Mouse (Mus musculus) embryonic facial prominence, embryonic 11.5 days (tissue): ENCODE results near the gene Capn12. TPM values are rescaled to one million over a fixed set of nuclear protein-coding genes. Genes with fewer than 3 reads are reported as not detected.
"Not testable (repeated sequence)": the region's sequence is repeated elsewhere in the genome, so short reads cannot be mapped to it uniquely, and the experiment has no call there.

ENCODE experiments used
- ATAC-seq: fragments of 200-750 bp; cut with Nextera tagmentation; replicated peaks from 2 replicates; pipeline ENCODE4 v1.8.0; 2017; ENCODE audit warnings: low read depth; ENCODE audit not compliant: insufficient number of reproducible peaks, low FRiP score, low TSS enrichment
- DNase-seq: peaks from one replicate; pipeline ENCODE4 v3.0.0-alpha.2; 2015; ENCODE audit warnings: low spot score
- H3K27ac ChIP-seq: fragments of 300-500 bp; sonication (generic); replicated peaks from 2 replicates; pipeline ENCODE4 v1.5.1; 2014; ENCODE audit warnings: mild to moderate bottlenecking, low read depth, low read length, control low read depth
- H3K27me3 ChIP-seq: fragments of 300-500 bp; sonication (generic); 2 replicates; pipeline ENCODE4 v1.6.1; 2014; ENCODE audit warnings: mild to moderate bottlenecking, low read length, moderate library complexity, mixed read lengths; ENCODE audit not compliant: control insufficient read depth, insufficient read depth
- H3K36me3 ChIP-seq: fragments of 300-500 bp; sonication (generic); replicated peaks from 2 replicates; pipeline ENCODE4 v1.6.1; 2014; ENCODE audit warnings: low read depth, mild to moderate bottlenecking, low read length, moderate library complexity, mixed read lengths; ENCODE audit not compliant: control insufficient read depth, insufficient read depth
- H3K4me1 ChIP-seq: fragments of 300-500 bp; sonication (generic); 2 replicates; pipeline ENCODE4 v1.6.1; 2014; ENCODE audit warnings: low read length, mixed read lengths; ENCODE audit not compliant: control insufficient read depth, insufficient read depth
- H3K4me2 ChIP-seq: fragments of 300-500 bp; sonication (generic); 2 replicates; pipeline ENCODE4 v1.6.1; 2014; ENCODE audit warnings: low read depth, mild to moderate bottlenecking, control low read depth, low read length, moderate library complexity
- H3K4me3 ChIP-seq: fragments of 300-500 bp; sonication (generic); 2 replicates; pipeline ENCODE4 v1.5.1; 2014; ENCODE audit warnings: low read depth, low read length, control low read depth
- H3K9ac ChIP-seq: fragments of 300-500 bp; sonication (generic); replicated peaks from 2 replicates; pipeline ENCODE4 v1.6.1; 2014; ENCODE audit warnings: mild to moderate bottlenecking, control low read depth, low read length
- H3K9me3 ChIP-seq: fragments of 300-500 bp; sonication (generic); replicated peaks from 2 replicates; pipeline ENCODE4 v1.6.1; 2016; ENCODE audit warnings: mild to moderate bottlenecking, low read length, inconsistent platforms, mixed read lengths; ENCODE audit not compliant: control insufficient read depth
- WGBS: fragments of 180-500 bp; shearing (Covaris S2); extraction: QIAGEN DNeasy Blood & Tissue Kit; methylation state at CpG from one replicate; pipeline ENCODE4 v1.1.7; 2014; 5-methylcytosine and 5-hydroxymethylcytosine counted together
- polyA plus RNA-seq: library from polyadenylated mRNA; unstranded; fragments of >200 nt; fragmentation: Nextera tagmentation; extraction: Ambion mirVana; gene quantifications from 2 replicates; pipeline ENCODE4 v1.2.1, GENCODE M21; 2014

Capn12 gene
- polyA plus RNA-seq, 1 experiment from 2014 or later, result 0.29 TPM

- not testable (repeated sequence) for H3K4me3 ChIP-seq, H3K4me1 ChIP-seq, H3K9me3 ChIP-seq, H3K36me3 ChIP-seq, ATAC-seq, H3K27ac ChIP-seq, H3K4me2 ChIP-seq, H3K9ac ChIP-seq, H3K27me3 ChIP-seq
- 28% methylated on average over 23 of the region's 23 CpGs for WGBS
- DNase-seq, result peak; percentile 77
These were observed 13.5 kb upstream of the Capn12 start for GRCm38 (mm10) chr7:28867508-28868340.

GRCm38 (mm10) chr7:28870901-28871664 lies 10.1 kb upstream of the Capn12 start:
- Histone ChIP-seq H3K4me2 (no peak overlapping the region), H3K4me3 (no peak overlapping the region), H3K4me1 (no peaks in the 10 kb centered on the region), H3K9ac (no peak overlapping the region), H3K27me3 (no peaks in the 10 kb centered on the region), H3K36me3 (no peaks in the 10 kb centered on the region), H3K27ac (no peak overlapping the region), H3K9me3 (no peaks in the 10 kb centered on the region)
- ATAC-seq, result no peak
- DNase-seq, result no peak
- WGBS, result 89% methylated on average over 24 of the region's 24 CpGs

DNA sequence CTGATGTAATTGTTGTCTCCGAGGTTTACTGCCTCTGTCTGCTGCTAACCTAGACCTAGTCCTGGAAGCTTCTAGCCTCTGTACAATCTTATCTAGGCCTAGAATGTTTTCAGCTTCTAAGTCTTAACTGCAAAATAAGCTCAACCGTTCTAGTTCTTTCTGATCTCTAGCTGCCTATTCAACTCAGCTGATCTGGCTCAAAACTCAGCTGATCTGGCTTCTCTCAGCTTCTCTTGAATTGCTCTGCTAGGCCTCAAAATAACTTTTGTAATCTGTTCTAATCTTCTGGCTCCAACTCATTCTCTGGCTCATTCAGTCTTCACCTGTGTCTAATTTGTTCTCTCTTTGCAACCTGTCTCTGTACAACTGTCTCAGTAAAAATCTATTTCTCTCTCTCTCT lies 6.7 kb upstream of the Capn12 start:
- H3K27ac ChIP-seq, result no peak overlapping the region; the same call in 1 of the 2 replicates
- no peak for DNase-seq

DNA sequence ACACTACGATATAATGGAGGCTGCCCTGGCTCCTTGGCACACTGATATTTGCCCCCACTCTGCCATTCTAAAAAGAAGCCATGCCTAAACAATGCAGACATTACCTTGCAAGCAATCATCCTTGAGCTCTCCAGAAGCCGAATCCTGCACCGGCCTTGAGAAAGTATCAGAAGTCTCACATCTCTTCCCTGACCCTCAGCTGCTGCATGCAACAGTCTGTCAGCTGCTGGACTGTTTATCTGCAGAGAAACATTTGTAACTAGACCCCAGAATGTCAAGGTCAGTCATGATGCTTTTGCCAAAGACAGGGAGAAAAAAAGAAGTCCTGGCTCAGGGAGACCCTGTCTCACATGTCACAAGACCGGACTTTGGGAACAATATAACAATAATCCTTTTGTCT lies 5.1 kb upstream of the Capn12 start:
- no peaks in the 10 kb centered on the region for H3K27me3 ChIP-seq
- 63% methylated on average over 4 of the region's 4 CpGs for WGBS
- no peak overlapping the region for H3K4me2 ChIP-seq
- no peaks in the 10 kb centered on the region for H3K36me3 ChIP-seq
- no peaks in the 10 kb centered on the region for H3K4me1 ChIP-seq
- ATAC-seq (no peak), DNase-seq (no peak)
- H3K9me3 ChIP-seq, result no peaks in the 10 kb centered on the region
- H3K4me3 ChIP-seq, result no peak overlapping the region
- H3K9ac ChIP-seq, result no peak overlapping the region
- H3K27ac ChIP-seq, result no peak overlapping the region

More for the DNA sequence above, 6.7 kb upstream of the Capn12 start:
- no peaks in the 10 kb centered on the region for H3K27me3 ChIP-seq
- no peak overlapping the region for H3K4me2 ChIP-seq
- 53% methylated on average over 2 of the region's 2 CpGs for WGBS
- H3K36me3 ChIP-seq, result no peaks in the 10 kb centered on the region
- no peak for ATAC-seq
- no peak overlapping the region for H3K4me3 ChIP-seq
- H3K9ac ChIP-seq, result no peak overlapping the region
- H3K4me1 ChIP-seq, result no peaks in the 10 kb centered on the region
- H3K9me3 ChIP-seq, result no peaks in the 10 kb centered on the region

DNA sequence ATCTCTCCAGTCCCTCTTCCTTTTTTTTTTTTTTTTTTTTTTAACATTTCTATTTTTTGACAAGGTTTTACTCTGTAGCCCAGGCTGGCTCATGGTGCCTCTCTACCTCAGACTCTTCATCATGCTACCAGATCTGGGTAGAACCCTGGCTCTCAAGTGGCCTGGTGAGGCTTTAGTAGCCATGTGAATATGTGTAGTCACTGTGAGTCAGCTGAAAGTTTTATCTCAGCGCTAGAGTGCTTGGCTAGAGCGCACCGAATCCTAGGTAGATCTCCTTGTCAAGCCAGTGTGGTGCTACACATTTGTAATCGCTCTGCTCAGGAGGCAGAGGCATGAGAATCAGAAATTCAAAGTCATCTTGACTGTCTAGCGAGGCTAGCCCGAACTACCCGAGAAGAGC lies 4.1 kb upstream of the Capn12 start:
- 90% methylated on average over 7 of the region's 7 CpGs for WGBS
- Histone ChIP-seq H3K36me3 (no peaks in the 10 kb centered on the region), H3K4me1 (no peaks in the 10 kb centered on the region), H3K9me3 (no peaks in the 10 kb centered on the region), H3K9ac (no peak overlapping the region), H3K27me3 (no peaks in the 10 kb centered on the region), H3K27ac (no peak overlapping the region), H3K4me3 (no peak overlapping the region), H3K4me2 (no peak overlapping the region)
- ATAC-seq (no peak), DNase-seq (no peak)

GRCm38 (mm10) chr7:28877856-28878255 lies 3.4 kb upstream of the Capn12 start:
- 81% methylated on average over 4 of the region's 4 CpGs for WGBS
- Histone ChIP-seq H3K4me3 (no peak overlapping the region), H3K4me2 (no peak overlapping the region), H3K36me3 (no peaks in the 10 kb centered on the region), H3K27ac (no peak overlapping the region), H3K27me3 (no peaks in the 10 kb centered on the region), H3K9ac (no peak overlapping the region), H3K4me1 (no peaks in the 10 kb centered on the region), H3K9me3 (no peaks in the 10 kb centered on the region)
- DNase-seq (no peak), ATAC-seq (no peak)

- Histone ChIP-seq H3K4me1 (no peaks in the 10 kb centered on the region), H3K27me3 (no peaks in the 10 kb centered on the region)
- 79% methylated on average over 7 of the region's 7 CpGs for WGBS
These were observed 1.6 kb upstream of the Capn12 start for GRCm38 (mm10) chr7:28879606-28880005.

DNA sequence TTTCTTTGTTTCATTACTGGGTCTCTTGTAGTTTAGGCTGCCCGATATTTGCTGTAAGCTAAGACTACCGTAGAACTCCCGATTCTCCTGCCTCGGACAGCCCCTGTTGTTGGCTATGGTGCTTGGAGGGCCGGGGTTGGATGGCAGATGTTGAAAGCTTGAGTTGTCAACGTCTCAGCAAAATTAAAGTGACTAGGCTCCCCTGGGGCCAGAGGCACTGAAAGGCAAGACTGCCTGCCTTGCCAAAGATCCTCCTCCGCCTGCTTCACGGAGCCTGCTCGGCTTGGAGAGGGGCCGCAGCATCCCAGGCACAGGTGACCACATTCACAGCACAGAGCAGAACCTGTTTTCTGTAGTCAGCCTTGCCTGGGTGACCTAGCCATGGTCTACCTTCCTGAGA lies 668 bp upstream of the Capn12 start:
- Histone ChIP-seq H3K4me3 (no peak overlapping the region), H3K27me3 (no peaks in the 10 kb centered on the region), H3K4me2 (no peak overlapping the region), H3K36me3 (no peaks in the 10 kb centered on the region), H3K9me3 (no peaks in the 10 kb centered on the region), H3K4me1 (no peaks in the 10 kb centered on the region), H3K9ac (no peak overlapping the region), H3K27ac (no peak overlapping the region)
- 62% methylated on average over 10 of the region's 10 CpGs for WGBS
- ATAC-seq (no peak), DNase-seq (no peak)

More at GRCm38 (mm10) chr7:28879606-28880005, 1.6 kb upstream of the Capn12 start:
- no peak overlapping the region for H3K4me2 ChIP-seq
- no peak overlapping the region for H3K4me3 ChIP-seq
- no peak overlapping the region for H3K27ac ChIP-seq
- ATAC-seq, result no peak
- no peaks in the 10 kb centered on the region for H3K9me3 ChIP-seq
- DNase-seq, result no peak
- H3K9ac ChIP-seq, result no peak overlapping the region
- H3K36me3 ChIP-seq, result no peaks in the 10 kb centered on the region
